Comparison of ENCODE assay signal across 9 mouse cellular contexts in the genomic region with DNA sequence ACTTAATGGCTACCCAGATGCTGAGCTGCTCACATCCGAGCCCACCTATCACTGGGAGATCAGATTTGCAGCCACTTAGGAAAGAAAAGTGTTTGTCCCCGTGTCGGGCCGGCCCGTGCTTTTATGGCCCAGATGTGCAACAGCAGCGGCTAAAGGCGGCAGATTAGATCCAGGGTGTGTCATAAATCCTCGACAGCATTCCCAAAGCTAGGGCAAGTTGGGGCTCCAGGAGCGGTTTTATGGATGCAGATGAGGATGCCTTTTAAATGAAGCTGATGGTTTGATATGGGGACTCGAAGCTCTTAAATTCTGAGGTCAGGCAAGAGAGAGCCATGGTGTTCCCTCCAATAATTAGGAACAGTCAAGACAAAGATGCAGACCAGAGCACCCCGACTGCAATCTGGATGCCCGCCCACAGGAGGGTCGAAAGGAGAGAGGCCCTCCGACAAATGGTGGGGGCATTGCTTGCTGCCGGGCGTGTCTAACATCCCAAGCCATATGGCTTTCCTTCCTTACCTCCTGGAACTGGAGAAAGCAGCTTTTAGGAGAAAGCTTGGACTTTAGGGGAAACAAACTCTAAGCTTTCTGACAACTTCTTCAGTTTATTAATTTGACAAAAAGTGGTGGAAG. TPM values are rescaled to one million over a fixed set of nuclear protein-coding genes. Genes with fewer than 3 reads are reported as not detected.
DNase-seq lines count a peak whose midpoint lies in the region; ATAC-seq lines count a peak whose summit lies in the region.
"Had no signal": no experiment of that assay in that cellular context is flagged by ENCODE, and none has a peak within 500 bp of the region (broad histone marks: within the 10 kb centered on the region; RNA-seq: fewer than 3 reads in every experiment).

No protein-coding gene starts in this region.

- H3K9me3 ChIP-seq in forebrain, embryonic 12.5 days, result no peaks in the 10 kb centered on the region
- H3K9me3 ChIP-seq in limb, embryonic 10.5 days (replicated peaks), result no peaks in the 10 kb centered on the region
- no peaks in the 10 kb centered on the region for H3K9me3 ChIP-seq in midbrain, embryonic 16.5 days (replicated peaks; ENCODE audit: control insufficient read depth, low read length, poor library complexity, severe bottlenecking)

- H3K4me3 ChIP-seq in forebrain, embryonic 12.5 days (replicated peaks), result peak overlapping the region; percentile 76
- H3K4me3 ChIP-seq in limb, embryonic 10.5 days, result peak overlapping the region; percentile 79
- peak overlapping the region; percentile 86 for H3K4me3 ChIP-seq in midbrain, embryonic 16.5 days (ENCODE audit: low read depth, low read length)
- H3K4me3 ChIP-seq: heart, adult 2 months had no signal

- H3K9ac ChIP-seq in forebrain, embryonic 12.5 days, result no peak overlapping the region
- peak overlapping the region; percentile 82; the same call in 1 of the 2 replicates for H3K9ac ChIP-seq in midbrain, embryonic 16.5 days (ENCODE audit: low read depth, low read length)

- peaks cover 24% of the 10 kb centered on the region for H3K4me1 ChIP-seq in forebrain, embryonic 12.5 days
- peaks cover 61% of the 10 kb centered on the region for H3K4me1 ChIP-seq in limb, embryonic 10.5 days
- peaks cover 11% of the 10 kb centered on the region for H3K4me1 ChIP-seq in midbrain, embryonic 16.5 days (ENCODE audit: control insufficient read depth, insufficient read depth, low read length)

- no peaks in the 10 kb centered on the region for H3K36me3 ChIP-seq in forebrain, embryonic 12.5 days (replicated peaks)
- peaks cover 11% of the 10 kb centered on the region for H3K36me3 ChIP-seq in limb, embryonic 10.5 days
- no peaks in the 10 kb centered on the region for H3K36me3 ChIP-seq in midbrain, embryonic 16.5 days (ENCODE audit: control insufficient read depth, insufficient read depth, low read length)

- ATAC-seq in forebrain, embryonic 12.5 days (ENCODE audit: low FRiP score), result no peak
- ATAC-seq in midbrain, embryonic 16.5 days, result no peak
- ATAC-seq: Patski had no signal

- H3K4me2 ChIP-seq in forebrain, embryonic 12.5 days, result peak overlapping the region; percentile 98
- peak overlapping the region; percentile 84 for H3K4me2 ChIP-seq in midbrain, embryonic 16.5 days (ENCODE audit: low read length)

- DNase-seq in embryo, embryonic 9.5 days (ENCODE audit: extremely low spot score), result peak; percentile 34
- peak; percentile 71 for DNase-seq in limb, embryonic 10.5 days (ENCODE audit: low spot score)
- DNase-seq in cerebellum, postnatal 4 days (ENCODE audit: low spot score in 2 of 2), result no peak
- no peak for DNase-seq in thymus, adult 18-20 months
- DNase-seq in B cell, adult 2 months, result no peak
- DNase-seq: heart, adult 2 months had no signal

- H3K27ac ChIP-seq in forebrain, embryonic 12.5 days, result no peak overlapping the region
- peak overlapping the region; percentile 83 for H3K27ac ChIP-seq in limb, embryonic 10.5 days
- no peak overlapping the region for H3K27ac ChIP-seq in midbrain, embryonic 16.5 days (ENCODE audit: low read length)
- H3K27ac ChIP-seq: heart, adult 2 months had no signal

- H3K27me3 ChIP-seq in forebrain, embryonic 12.5 days, result peaks cover 23% of the 10 kb centered on the region
- peaks cover 43% of the 10 kb centered on the region for H3K27me3 ChIP-seq in limb, embryonic 10.5 days (ENCODE audit: low read depth, poor library complexity, severe bottlenecking)
- no peaks in the 10 kb centered on the region for H3K27me3 ChIP-seq in midbrain, embryonic 16.5 days (ENCODE audit: control insufficient read depth, insufficient read depth, low read depth, low read length)

- WGBS in forebrain, embryonic 12.5 days, result 58% methylated on average over 16 of the region's 16 CpGs
- 10% methylated on average over 16 of the region's 16 CpGs for WGBS in limb, embryonic 10.5 days
- 51% methylated on average over 16 of the region's 16 CpGs for WGBS in midbrain, embryonic 16.5 days

RNA-seq across cellular contexts. Expression of gene Smoc1, which starts 1.8 kb away (rescaled TPM):
- 7.3 and 8.5 TPM in 2 replicates for polyA plus RNA-seq in forebrain, embryonic 12.5 days (2016; fragmentation: Nextera tagmentation; extraction: Ambion mirVana)
- polyA plus RNA-seq in limb, embryonic 10.5 days (2016; fragmentation: Nextera tagmentation; extraction: Ambion mirVana), result 24.2 and 29.6 TPM in 2 replicates
- 21.6 and 29.0 TPM in 2 replicates for polyA plus RNA-seq in midbrain, embryonic 16.5 days (2015; fragmentation: Nextera tagmentation; extraction: Ambion mirVana)

RNA-seq across cellular contexts. Expression of gene Slc10a1, which starts 59.9 kb away (rescaled TPM):
- 0.99 and 1.4 TPM in 2 replicates for polyA plus RNA-seq in forebrain, embryonic 12.5 days (2016; fragmentation: Nextera tagmentation; extraction: Ambion mirVana)
- 0.40 and 0.68 TPM in 2 replicates for polyA plus RNA-seq in limb, embryonic 10.5 days (2016; fragmentation: Nextera tagmentation; extraction: Ambion mirVana)
- polyA plus RNA-seq in midbrain, embryonic 16.5 days (2015; fragmentation: Nextera tagmentation; extraction: Ambion mirVana), result 0.45 and 0.56 TPM in 2 replicates
- polyA plus RNA-seq: heart, adult 2 months had no signal

Comparison
In these comparisons a context has a peak if more than half of its experiments do, and no peak if none do; other contexts are left out.
1. DNase-seq: peak in embryo, embryonic 9.5 days (single experiment) and limb, embryonic 10.5 days (single experiment); none in cerebellum, postnatal 4 days (0 of 2), thymus, adult 18-20 months (0 of 2) and B cell, adult 2 months (0 of 2).
2. Peak in every context shown above with its lines, with median percentiles within 50 percentile points of each other: H3K4me3 ChIP-seq.